Mouse (Mus musculus) kidney, embryonic 15.5 days (tissue): ENCODE measurements around the gene Rassf6. TPM values are rescaled to one million over a fixed set of nuclear protein-coding genes. Genes with fewer than 3 reads are reported as not detected.

Experiments used
- ATAC-seq: fragments of 200-750 bp; cut with Nextera tagmentation; replicated peaks from 2 replicates; pipeline ENCODE4 v1.8.0; 2017; ENCODE audit warnings: moderate TSS enrichment; ENCODE audit not compliant: low FRiP score
- H3K27ac ChIP-seq: fragments of 300-500 bp; sonication (generic); 2 replicates; pipeline ENCODE4 v1.5.1; 2015; ENCODE audit warnings: mild to moderate bottlenecking, inconsistent platforms
- H3K27me3 ChIP-seq: fragments of 300-500 bp; sonication (generic); 2 replicates; pipeline ENCODE4 v1.6.1; 2015; ENCODE audit warnings: inconsistent platforms
- H3K36me3 ChIP-seq: fragments of 300-500 bp; sonication (generic); 2 replicates; pipeline ENCODE4 v1.6.1; 2015; ENCODE audit warnings: inconsistent platforms
- H3K4me1 ChIP-seq: fragments of 300-500 bp; sonication (generic); 2 replicates; pipeline ENCODE4 v1.6.1; 2015; ENCODE audit warnings: inconsistent platforms
- H3K4me2 ChIP-seq: fragments of 300-500 bp; sonication (generic); 2 replicates; pipeline ENCODE4 v1.6.1; 2015; ENCODE audit warnings: moderate library complexity, mild to moderate bottlenecking, inconsistent platforms
- H3K4me3 ChIP-seq: fragments of 300-500 bp; sonication (generic); replicated peaks from 2 replicates; pipeline ENCODE4 v1.5.1; 2015; ENCODE audit warnings: mild to moderate bottlenecking, inconsistent platforms
- H3K9ac ChIP-seq: fragments of 300-500 bp; sonication (generic); 2 replicates; pipeline ENCODE4 v1.6.1; 2015; ENCODE audit warnings: mild to moderate bottlenecking, inconsistent platforms
- H3K9me3 ChIP-seq: fragments of 300-500 bp; sonication (generic); replicated peaks from 2 replicates; pipeline ENCODE4 v1.6.1; 2016; ENCODE audit warnings: inconsistent platforms
- WGBS: fragments of 180-500 bp; shearing (Covaris S2); methylation state at CpG from one replicate; pipeline ENCODE4 v1.1.7; 2015; ENCODE audit warnings: mixed read lengths; 5-methylcytosine and 5-hydroxymethylcytosine counted together
- polyA plus RNA-seq: library from polyadenylated mRNA; unstranded; fragments of >200 nt; fragmentation: Nextera tagmentation; extraction: Ambion mirVana; gene quantifications from 2 replicates; pipeline ENCODE4 v1.2.1, GENCODE M21; 2015

The Rassf6 gene
- polyA plus RNA-seq, 1 experiment from 2014 or later: 12.1 TPM

DNA sequence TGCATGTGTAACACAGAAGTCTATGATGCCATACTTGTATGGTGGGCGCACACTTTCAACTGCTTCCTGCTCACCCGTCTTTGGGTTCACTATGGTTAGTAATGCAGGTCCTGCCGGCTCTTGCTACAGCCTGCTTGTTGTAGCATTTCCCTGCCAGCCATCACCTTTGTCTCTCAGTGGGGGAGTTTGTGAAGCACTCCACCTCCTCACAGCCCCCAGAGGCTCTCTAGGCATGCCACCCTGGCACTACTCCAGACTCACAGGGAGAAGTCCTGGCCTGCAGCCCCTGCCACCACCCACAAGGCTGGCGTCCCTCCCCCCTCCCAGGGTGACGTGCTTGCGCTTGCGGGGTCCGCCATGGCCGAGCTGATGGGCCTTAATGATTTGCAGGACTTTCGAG is 49.8 kb downstream of the Rassf6 start:
- no peak for ATAC-seq
- Histone ChIP-seq H3K9me3 (no peaks in the 10 kb centered on the region), H3K9ac (no peak overlapping the region), H3K27me3 (no peaks in the 10 kb centered on the region), H3K4me3 (no peak overlapping the region), H3K27ac (no peak overlapping the region), H3K36me3 (no peaks in the 10 kb centered on the region), H3K4me2 (no peak overlapping the region), H3K4me1 (peaks cover 6% of the 10 kb centered on the region)
- WGBS: 83% methylated on average over 10 of the region's 10 CpGs

DNA sequence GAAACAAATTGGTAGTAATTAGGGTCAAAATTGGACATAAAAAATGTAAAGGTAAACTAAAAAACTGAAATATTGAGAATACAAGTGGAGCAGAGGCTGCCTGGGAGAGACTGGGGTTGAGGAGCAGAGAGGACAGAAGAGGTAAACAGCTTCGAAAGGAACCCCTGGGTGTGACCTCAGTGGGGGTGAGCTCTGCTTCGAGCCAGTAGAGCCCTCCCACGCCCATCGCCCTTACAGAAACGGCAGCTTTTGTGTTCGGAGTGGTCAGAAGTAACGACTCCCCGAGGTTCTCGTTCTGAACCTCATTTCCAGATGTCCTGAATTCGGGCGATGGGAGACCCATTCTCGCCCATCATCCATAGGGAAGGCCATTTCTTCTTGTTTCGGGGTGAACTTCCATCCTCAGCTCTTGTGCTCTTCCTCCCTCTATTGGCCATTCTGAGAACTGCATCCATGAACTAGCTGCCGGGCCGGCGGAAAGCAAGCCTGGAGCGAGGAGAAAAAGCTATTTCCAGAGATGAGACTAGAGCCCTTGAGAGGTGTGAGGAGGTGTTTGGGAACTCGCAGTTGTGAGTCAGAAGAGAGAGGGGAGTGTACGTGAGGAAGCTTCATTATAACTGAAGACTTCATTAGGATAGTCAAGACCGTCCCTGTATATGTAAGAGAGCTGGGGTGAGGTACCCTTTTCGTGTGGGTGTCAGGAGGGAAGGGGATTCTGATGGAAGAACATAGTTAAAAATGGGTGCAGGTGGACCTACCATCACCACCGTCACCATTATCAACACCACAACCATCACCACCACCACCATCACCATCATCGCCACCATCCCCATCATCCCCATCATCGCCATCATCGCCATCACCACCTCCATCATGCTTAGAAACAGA is 51.5 kb downstream of the Rassf6 start:
- no peaks in the 10 kb centered on the region for H3K9me3 ChIP-seq
- H3K36me3 ChIP-seq: no peaks in the 10 kb centered on the region
- WGBS: 22% methylated on average over 25 of the region's 25 CpGs
- peak overlapping the region; percentile 45 for H3K4me3 ChIP-seq
- peak overlapping the region; percentile 77 for H3K4me2 ChIP-seq
- no peak overlapping the region for H3K27ac ChIP-seq
- ATAC-seq: peak; percentile 50
- H3K27me3 ChIP-seq: no peaks in the 10 kb centered on the region
- peaks cover 6% of the 10 kb centered on the region for H3K4me1 ChIP-seq
- peak overlapping the region; percentile 39; the same call in 1 of the 2 replicates for H3K9ac ChIP-seq

DNA sequence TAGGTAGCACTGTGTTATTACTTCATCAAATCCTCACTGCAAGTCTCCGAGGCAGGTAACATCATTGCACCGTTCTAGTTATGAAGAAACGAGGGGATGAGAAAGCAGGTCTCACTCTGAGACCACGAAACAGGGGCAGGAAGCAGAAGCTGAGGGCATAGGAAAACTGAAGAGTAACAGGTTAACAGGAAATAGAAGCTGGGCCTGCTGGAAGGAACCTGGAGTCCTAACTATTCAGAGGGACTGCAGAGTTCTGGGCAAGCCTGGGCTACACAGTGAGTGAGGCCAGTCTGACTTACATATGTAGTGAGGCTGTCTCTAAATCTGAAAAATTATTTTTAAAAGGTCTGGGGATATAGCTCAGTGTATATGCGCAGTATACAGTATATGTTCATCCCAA is 52.4 kb downstream of the Rassf6 start:
- no peak overlapping the region for H3K27ac ChIP-seq
- H3K36me3 ChIP-seq: no peaks in the 10 kb centered on the region
- no peak for ATAC-seq
- no peak overlapping the region for H3K9ac ChIP-seq
- no peaks in the 10 kb centered on the region for H3K27me3 ChIP-seq
- peaks cover 6% of the 10 kb centered on the region for H3K4me1 ChIP-seq
- no peak overlapping the region for H3K4me2 ChIP-seq
- no peaks in the 10 kb centered on the region for H3K9me3 ChIP-seq
- WGBS: 90% methylated on average over 5 of the region's 5 CpGs
- no peak overlapping the region for H3K4me3 ChIP-seq

DNA sequence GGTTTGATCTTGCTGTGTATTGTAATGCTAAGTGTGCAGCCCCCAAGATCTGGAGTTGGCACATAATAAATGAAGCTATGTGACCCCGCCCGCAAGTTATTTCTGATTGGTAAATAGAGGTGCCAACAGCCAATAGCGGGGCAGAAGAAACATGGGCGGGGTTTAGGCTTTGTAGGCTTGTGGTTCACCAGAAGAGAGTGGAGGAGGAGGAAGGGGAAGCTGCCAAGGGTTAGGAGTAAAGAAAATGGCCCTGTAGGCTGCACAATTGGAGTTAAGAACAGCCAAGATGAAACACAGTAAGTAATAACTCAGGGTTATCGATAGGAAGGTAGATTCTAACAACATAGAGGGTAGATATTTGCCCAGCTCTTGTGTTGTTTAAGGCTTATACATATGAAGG is 53.9 kb downstream of the Rassf6 start:
- no peak for ATAC-seq
- Histone ChIP-seq H3K4me1 (peaks cover 6% of the 10 kb centered on the region), H3K4me3 (no peak overlapping the region), H3K9ac (no peak overlapping the region), H3K27ac (no peak overlapping the region), H3K27me3 (no peaks in the 10 kb centered on the region), H3K36me3 (no peaks in the 10 kb centered on the region), H3K4me2 (no peak overlapping the region), H3K9me3 (no peaks in the 10 kb centered on the region)
- WGBS: 81% methylated on average over 5 of the region's 5 CpGs

DNA sequence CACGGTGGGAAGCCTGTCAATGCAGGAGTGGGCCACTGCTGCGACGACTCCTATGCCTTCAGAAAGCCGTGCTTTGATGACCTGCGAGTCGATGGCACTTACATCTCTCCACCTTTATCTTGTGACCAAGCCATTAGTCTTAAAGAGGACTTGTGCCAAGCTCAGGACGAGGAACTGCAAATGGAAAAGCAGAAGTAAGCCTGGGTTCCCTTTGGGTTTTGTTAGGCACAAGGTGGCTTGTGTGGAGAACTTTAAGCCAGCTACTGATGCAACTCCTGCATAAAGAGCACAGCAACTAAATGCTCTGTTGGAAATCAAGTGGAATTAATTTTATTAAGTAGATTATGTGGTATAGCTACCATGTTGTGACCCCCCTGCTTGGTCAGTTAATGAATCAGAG is 55.7 kb downstream of the Rassf6 start:
- Histone ChIP-seq H3K36me3 (no peaks in the 10 kb centered on the region), H3K4me3 (no peak overlapping the region), H3K9me3 (no peaks in the 10 kb centered on the region), H3K4me1 (peaks cover 3% of the 10 kb centered on the region; the same call in 1 of the 2 replicates), H3K9ac (no peak overlapping the region), H3K27ac (no peak overlapping the region), H3K4me2 (no peak overlapping the region), H3K27me3 (no peaks in the 10 kb centered on the region)
- 87% methylated on average over 7 of the region's 7 CpGs for WGBS
- ATAC-seq: no peak

DNA sequence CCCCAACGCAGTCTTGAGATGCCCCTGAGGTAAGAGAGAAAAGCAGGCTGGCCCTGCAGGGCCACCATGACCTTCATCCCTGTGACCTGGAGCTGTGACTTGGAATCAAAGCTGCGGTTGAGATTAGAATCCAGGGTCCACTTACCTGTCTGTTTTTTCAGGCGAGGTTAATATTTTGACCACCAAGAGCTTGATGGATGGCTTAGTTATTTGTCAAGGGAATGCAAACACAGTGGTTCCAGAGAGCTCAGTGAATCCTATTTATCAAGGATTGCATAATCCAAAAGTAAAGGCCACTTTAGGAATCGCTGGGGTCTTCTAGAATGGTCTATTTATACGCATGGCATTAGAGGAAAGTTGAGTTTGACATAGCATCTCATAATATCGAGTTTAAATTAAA is 58.3 kb downstream of the Rassf6 start:
- Histone ChIP-seq H3K4me2 (no peak overlapping the region), H3K9ac (no peak overlapping the region), H3K27ac (no peak overlapping the region), H3K9me3 (no peaks in the 10 kb centered on the region), H3K36me3 (no peaks in the 10 kb centered on the region), H3K4me3 (no peak overlapping the region), H3K4me1 (no peaks in the 10 kb centered on the region), H3K27me3 (no peaks in the 10 kb centered on the region)
- 85% methylated on average over 6 of the region's 6 CpGs for WGBS
- no peak for ATAC-seq

DNA sequence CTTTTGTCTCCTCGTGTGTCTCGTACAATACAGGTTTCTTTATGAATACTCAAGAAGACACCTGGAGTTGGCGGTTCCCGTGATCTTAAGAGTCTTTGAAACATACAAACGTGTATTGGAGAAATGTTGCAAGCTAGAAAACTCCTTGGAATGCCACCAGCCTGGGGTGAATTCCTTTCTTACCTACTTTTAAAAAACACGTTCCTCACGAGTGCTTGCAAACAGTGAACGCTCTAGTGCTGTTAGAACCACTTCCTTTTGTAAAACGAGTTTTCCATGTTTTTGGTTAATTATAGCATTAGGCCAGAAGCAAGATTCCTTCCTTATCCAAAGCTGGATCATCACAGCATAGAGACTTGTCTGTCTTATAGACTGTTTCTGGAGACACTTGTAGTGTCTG is 60.9 kb downstream of the Rassf6 start:
- no peaks in the 10 kb centered on the region for H3K9me3 ChIP-seq
- H3K9ac ChIP-seq: no peak overlapping the region
- H3K4me3 ChIP-seq: no peak overlapping the region
- ATAC-seq: no peak; the same call in 1 of the 2 replicates
- 81% methylated on average over 9 of the region's 9 CpGs for WGBS
- H3K27me3 ChIP-seq: no peaks in the 10 kb centered on the region
- no peaks in the 10 kb centered on the region for H3K4me1 ChIP-seq
- no peaks in the 10 kb centered on the region for H3K36me3 ChIP-seq
- no peak overlapping the region for H3K4me2 ChIP-seq
- H3K27ac ChIP-seq: peak overlapping the region; percentile 48; the same call in 1 of the 2 replicates

DNA sequence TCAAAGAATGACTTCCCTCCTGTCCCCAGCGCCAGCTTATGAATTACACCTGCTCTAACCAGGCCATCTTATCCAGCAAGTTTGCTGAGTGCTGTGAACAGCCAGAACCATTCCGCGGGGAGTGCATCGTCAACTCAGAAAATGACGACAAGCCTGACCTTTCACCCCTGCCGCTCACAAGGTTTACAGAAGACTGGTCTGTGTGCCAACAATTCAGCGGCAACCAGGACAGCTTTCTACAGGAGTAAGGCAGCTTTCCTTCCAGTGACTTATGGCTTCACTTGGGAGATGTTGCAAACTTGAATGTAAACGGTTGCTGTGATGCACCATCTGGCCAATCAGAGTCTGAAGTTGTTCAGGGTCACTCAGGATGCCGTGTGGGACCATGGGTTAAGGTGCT is 62.7 kb downstream of the Rassf6 start:
- WGBS: 69% methylated on average over 9 of the region's 9 CpGs
- Histone ChIP-seq H3K9me3 (no peaks in the 10 kb centered on the region), H3K4me3 (no peak overlapping the region), H3K36me3 (no peaks in the 10 kb centered on the region), H3K27me3 (no peaks in the 10 kb centered on the region), H3K9ac (no peak overlapping the region), H3K27ac (no peak overlapping the region), H3K4me2 (no peak overlapping the region), H3K4me1 (no peaks in the 10 kb centered on the region)
- no peak for ATAC-seq

DNA sequence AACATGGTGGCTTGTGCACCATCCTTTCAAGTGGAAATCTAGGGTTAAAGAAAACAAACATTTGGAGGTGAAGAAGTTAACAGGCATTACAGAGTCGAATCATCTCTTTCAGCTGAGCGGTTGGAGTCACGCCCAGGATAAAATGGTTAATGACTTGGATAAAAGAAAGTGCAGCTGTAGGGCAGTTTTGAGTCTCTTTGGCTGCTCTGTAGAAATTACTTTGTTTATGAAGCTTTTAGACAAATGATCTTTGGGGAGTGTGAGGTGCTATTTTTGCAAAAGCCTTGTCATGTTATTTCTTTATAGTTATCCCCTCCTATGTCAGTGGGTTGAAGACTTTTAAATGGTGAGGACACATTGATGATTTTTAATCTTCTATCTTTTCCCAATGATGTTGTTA is 69.2 kb downstream of the Rassf6 start:
- peaks cover 12% of the 10 kb centered on the region; the same call in 1 of the 2 replicates for H3K4me1 ChIP-seq
- no peak overlapping the region for H3K4me2 ChIP-seq
- H3K36me3 ChIP-seq: no peaks in the 10 kb centered on the region
- H3K9me3 ChIP-seq: no peaks in the 10 kb centered on the region
- no peak overlapping the region for H3K9ac ChIP-seq
- no peak overlapping the region for H3K27ac ChIP-seq
- no peaks in the 10 kb centered on the region for H3K27me3 ChIP-seq
- H3K4me3 ChIP-seq: no peak overlapping the region
- ATAC-seq: no peak
- WGBS: 25% methylated on average over 3 of the region's 3 CpGs

DNA sequence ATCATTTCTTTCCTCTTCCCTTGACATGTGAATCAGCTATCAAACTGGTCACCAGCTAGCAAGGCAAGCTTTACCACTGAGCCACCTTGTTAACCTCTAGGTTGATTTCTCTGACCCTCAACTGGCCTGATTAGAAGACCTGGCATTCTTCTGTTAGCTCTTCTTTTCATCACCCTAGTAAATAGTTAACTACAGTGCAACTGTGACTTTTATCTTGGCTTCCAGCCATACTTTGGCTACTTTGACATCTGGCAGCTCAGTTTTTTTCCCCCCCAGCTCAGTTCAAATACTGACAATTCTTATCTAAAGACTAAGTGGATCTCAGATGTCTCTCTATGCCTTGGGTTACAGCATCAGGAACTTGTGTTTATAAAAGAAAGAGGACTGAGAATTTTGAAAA is 72.1 kb downstream of the Rassf6 start:
- no peaks in the 10 kb centered on the region for H3K36me3 ChIP-seq
- H3K27ac ChIP-seq: no peak overlapping the region
- no peaks in the 10 kb centered on the region for H3K9me3 ChIP-seq
- H3K9ac ChIP-seq: no peak overlapping the region
- ATAC-seq: 0 out of 2 replicates have a peak, but pooled peaks have one; percentile 6
- no peaks in the 10 kb centered on the region for H3K27me3 ChIP-seq
- no peak overlapping the region for H3K4me3 ChIP-seq
- H3K4me1 ChIP-seq: peaks cover 12% of the 10 kb centered on the region; the same call in 1 of the 2 replicates
- no peak overlapping the region for H3K4me2 ChIP-seq

DNA sequence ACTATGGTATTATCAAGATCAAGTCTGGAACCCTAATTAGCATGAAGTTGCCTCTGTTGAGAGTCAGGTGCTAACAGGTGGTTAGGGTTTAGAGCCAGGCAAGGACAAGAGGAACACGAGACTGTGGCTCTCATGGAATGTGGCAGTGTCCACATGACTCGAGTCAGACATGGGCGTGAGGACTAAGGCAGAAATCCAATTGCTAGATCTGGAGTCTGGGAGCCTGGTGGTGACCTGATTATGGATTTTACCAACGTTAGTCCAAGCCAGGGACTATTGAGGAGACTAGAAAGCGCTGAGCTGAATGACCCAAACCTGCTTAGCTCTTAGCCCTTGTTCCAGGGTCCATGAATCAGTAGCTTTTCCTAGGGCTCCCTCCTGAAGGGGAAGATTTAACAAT is 72.7 kb downstream of the Rassf6 start:
- Histone ChIP-seq H3K4me2 (no peak overlapping the region), H3K27ac (no peak overlapping the region), H3K4me1 (peaks cover 12% of the 10 kb centered on the region; the same call in 1 of the 2 replicates), H3K9me3 (no peaks in the 10 kb centered on the region), H3K9ac (no peak overlapping the region), H3K36me3 (no peaks in the 10 kb centered on the region), H3K27me3 (no peaks in the 10 kb centered on the region), H3K4me3 (no peak overlapping the region)
- ATAC-seq: no peak
- 67% methylated on average over 5 of the region's 5 CpGs for WGBS

DNA sequence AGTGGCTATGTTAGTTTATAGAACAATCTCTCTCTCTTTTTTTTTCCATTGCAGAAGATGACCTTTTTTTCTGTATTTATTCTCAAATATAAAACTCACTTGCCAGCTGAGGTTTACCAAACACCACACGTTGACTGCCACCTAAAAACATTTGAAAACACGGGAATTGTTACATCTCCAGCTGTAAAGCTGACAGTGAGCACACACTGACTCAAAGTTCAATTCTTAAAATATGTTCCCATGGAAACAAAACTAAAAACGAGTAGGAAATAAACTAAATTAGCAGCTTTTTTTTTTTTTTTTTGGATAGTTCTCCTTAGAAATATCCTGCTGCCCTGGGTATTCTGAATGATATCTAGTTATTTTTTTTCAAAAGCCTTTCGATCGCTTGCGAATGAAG is 75.3 kb downstream of the Rassf6 start:
- Histone ChIP-seq H3K27ac (no peak overlapping the region), H3K4me1 (peaks cover 12% of the 10 kb centered on the region; the same call in 1 of the 2 replicates), H3K9ac (no peak overlapping the region), H3K4me3 (no peak overlapping the region), H3K4me2 (no peak overlapping the region), H3K27me3 (no peaks in the 10 kb centered on the region), H3K9me3 (no peaks in the 10 kb centered on the region), H3K36me3 (no peaks in the 10 kb centered on the region)
- 83% methylated on average over 6 of the region's 6 CpGs for WGBS
- ATAC-seq: no peak
